Mouse (Mus musculus): ENCODE data around the gene Lypd8.

DNA sequence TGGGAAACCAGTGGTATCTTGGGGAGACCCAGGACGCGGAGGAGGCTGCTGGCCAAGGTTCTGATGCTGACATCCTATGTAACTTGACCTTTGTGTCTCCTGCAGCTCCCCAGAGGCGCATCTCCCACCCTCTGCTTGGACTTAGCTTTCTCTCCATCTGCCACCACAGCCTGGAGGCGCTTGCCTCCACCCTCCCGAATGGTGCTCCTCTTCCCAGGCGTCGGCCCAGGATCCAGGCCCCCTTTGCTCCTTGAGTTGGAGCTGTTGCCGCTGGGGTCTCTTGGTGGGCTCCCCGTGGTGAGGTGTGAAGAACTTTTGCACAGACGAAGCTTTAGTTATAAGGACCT, 47.7 kb upstream of the Lypd8 start:
- no peak for TF ChIP-seq CTCF (IDR thresholded peaks at IDR 0.05; ENCODE audit: low read depth)
- no peak for TF ChIP-seq EP300 (optimal IDR thresholded peaks at IDR 0.05)

Measured in stomach, postnatal 0 days (tissue).